Mouse (Mus musculus) c-Kit-positive CD71-negative TER-119-negative erythroid progenitor cells, embryonic 14.5 days (primary cell): ENCODE results near the gene Bmyc.
"Not testable (repeated sequence)": the region's sequence is repeated elsewhere in the genome, so short reads cannot be mapped to it uniquely, and the experiment has no call there.

ENCODE experiments used
- DNase-seq: peaks from one replicate; pipeline ENCODE4 v3.0.0-alpha.2; 2013; ENCODE audit warnings: low read depth

Gene Bmyc

GRCm38 (mm10) chr2:25733199-25733930 lies 26.8 kb downstream of the Bmyc start:
- no peak for DNase-seq

- not testable (repeated sequence) for DNase-seq
Measured at GRCm38 (mm10) chr2:25736709-25737108, 30.2 kb downstream of the Bmyc start, which contains the start of gene Obp2b. TSS of gene Obp2b (plus strand) at chr2:25737009.

DNA sequence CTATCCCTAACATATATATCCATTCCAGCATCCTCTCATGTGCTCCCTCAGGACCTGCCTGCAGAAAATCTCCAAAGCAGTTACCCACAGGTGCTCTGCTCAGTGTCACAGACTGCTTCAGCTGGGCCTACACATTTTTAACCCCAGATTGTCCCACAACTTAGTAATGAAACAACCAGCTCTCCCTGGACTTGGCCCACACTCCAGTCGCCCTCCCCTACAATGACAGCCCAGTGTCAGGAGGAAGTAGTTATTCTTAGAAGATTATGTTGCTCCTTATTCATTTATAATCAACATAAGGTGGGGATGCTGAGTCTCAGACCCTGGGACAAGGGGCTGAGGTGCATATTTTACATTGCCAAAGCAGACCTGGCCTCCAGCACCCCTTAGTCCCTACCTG lies 35.1 kb downstream of the Bmyc start:
- no peak for DNase-seq

DNA sequence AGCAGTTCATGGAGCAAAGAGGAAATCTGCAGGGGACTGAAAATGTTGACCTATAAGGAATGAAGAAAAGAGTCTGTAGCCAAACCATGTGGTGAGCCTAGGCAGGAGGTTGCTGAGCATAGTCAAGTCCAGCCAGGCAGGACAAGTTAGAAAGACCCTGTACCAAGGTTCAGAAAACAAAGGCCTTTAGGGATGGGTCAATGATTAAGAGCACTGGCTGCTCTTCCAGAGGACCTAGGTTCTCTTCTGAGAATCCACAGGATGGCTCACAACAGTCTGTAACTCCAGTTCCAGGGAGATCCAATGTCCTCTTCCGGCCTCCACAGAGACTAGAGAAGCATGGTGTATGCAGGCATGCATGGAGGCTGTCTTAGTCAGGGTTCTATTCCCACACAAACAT lies 47.7 kb downstream of the Bmyc start:
- no peak for DNase-seq
